Mouse (Mus musculus) thymus, adult 18-20 months (tissue): Measurements from ENCODE around the gene Tmem204.

Experiments
- DNase-seq, 2 experiments: peaks; one replicate each; pipeline ENCODE4 v3.0.0; 2022; ENCODE audit warnings: mixed read lengths in 2 of 2

The Tmem204 gene

GRCm38 (mm10) chr17:25014841-25015570, 68.4 kb downstream of the Tmem204 start:
- DNase-seq: peak; percentile 27 to 40

- peak; percentile 26 to 28 for DNase-seq
These were observed 69.5 kb downstream of the Tmem204 start for GRCm38 (mm10) chr17:25013606-25014501.
